Mouse (Mus musculus): Measurements from ENCODE around the gene Gm20388. TPM values are rescaled to one million over a fixed set of nuclear protein-coding genes. Genes with fewer than 3 reads are reported as not detected.

Gene Gm20388
- polyA plus RNA-seq, 1 experiment from 2014 or later, result not detected

DNA sequence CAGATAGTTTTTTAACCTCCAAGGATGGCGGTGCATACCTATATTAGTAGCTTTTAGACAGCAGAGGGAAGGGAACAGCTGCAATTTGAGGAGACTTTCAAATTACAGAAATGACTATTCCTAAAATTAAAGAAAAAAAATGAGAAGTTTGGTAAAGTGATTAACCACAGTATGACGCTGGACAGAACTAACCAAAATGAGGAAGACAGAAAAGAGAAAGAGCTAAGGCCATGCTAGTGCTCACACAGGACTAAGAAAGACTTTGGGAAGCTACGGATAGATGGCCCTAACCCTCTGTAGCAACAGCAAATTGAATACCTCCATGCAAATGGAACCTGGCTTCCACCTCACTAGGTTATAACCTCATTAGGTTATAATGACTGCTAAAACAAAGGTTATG lies 3012.3 kb downstream of the Gm20388 start:
- 83% methylated on average over 3 of the region's 3 CpGs for WGBS
- Histone ChIP-seq H3K4me3 (no peak overlapping the region), H3K9me3 (no peaks in the 10 kb centered on the region), H3K4me2 (no peak overlapping the region), H3K27me3 (replicated peaks) (no peaks in the 10 kb centered on the region), H3K4me1 (peaks cover 99% of the 10 kb centered on the region), H3K36me3 (no peaks in the 10 kb centered on the region; the same call in 1 of the 2 replicates), H3K9ac (0 out of 2 replicates have a peak overlapping the region, but pooled peaks have one; percentile 5), H3K27ac (replicated peaks) (peak overlapping the region; percentile 81)
- ATAC-seq (ENCODE audit: extremely low read depth, insufficient number of reproducible peaks, low FRiP score, low TSS enrichment), result no peak

DNA sequence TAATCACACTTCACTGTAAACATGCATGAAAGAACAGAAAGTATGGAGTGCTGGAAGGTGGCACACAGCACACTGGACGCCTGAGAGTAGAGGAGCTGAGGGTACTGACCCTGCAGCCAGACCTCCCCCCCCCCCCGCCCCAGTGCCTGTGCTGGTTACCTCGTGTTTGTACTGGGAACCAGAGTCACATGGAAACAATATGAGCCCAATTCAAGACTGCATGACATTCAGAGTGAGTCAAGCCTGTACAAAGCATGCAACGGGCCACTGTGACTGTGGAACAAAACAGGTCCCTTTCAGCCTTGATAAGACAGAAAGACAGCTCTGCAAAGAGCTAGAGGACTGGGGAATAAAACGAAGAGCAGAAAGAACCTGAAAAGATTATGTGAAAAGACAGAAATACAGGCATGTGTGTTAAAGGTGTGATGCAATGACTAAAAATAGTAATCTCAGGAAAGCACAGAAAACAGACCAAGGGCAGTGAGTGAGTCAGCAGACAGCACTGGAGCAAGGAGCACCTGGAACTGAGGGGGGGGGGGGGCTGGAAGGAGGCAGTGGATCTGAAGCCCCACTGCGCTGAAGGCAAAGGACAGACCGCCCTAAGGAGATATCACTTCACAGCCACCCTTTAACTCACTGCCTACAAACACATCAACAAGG lies 3012.9 kb downstream of the Gm20388 start:
- Histone ChIP-seq H3K27ac (replicated peaks) (peak overlapping the region; percentile 81), H3K9me3 (no peaks in the 10 kb centered on the region), H3K4me2 (peak overlapping the region; percentile 51), H3K36me3 (no peaks in the 10 kb centered on the region; the same call in 1 of the 2 replicates), H3K9ac (peak overlapping the region; percentile 61), H3K4me1 (peaks cover 99% of the 10 kb centered on the region), H3K4me3 (no peak overlapping the region), H3K27me3 (replicated peaks) (no peaks in the 10 kb centered on the region)
- ATAC-seq (ENCODE audit: extremely low read depth, insufficient number of reproducible peaks, low FRiP score, low TSS enrichment), result no peak
- 22% methylated on average over 7 of the region's 7 CpGs for WGBS

DNA sequence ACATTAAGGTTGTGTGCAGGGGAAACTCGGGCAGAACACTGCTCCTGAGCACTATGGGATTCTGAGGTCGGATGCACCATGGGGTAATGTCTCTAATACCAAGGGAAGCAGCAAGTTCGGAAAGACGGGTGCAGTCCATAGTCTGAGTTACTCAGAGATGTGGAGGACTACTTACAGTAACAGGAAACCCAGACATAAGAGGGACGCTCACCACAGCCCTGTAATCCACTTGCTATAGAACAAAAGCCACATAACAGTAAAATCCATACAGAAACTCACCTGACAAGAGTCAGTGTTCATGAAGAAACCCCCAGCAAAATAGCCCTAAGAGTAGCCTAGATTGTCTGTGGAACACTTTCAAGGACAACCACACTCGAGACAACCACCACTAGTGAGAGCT lies 3013.4 kb downstream of the Gm20388 start:
- no peak overlapping the region for H3K4me3 ChIP-seq
- peaks cover 98% of the 10 kb centered on the region for H3K4me1 ChIP-seq
- H3K4me2 ChIP-seq, result peak overlapping the region; percentile 51
- peak overlapping the region; percentile 61 for H3K9ac ChIP-seq
- H3K9me3 ChIP-seq, result no peaks in the 10 kb centered on the region
- no peak for ATAC-seq (ENCODE audit: extremely low read depth, insufficient number of reproducible peaks, low FRiP score, low TSS enrichment)
- peak overlapping the region; percentile 81 for H3K27ac ChIP-seq (replicated peaks)
- 54% methylated on average over 6 of the region's 6 CpGs for WGBS
- H3K36me3 ChIP-seq, result no peaks in the 10 kb centered on the region; the same call in 1 of the 2 replicates
- H3K27me3 ChIP-seq (replicated peaks), result no peaks in the 10 kb centered on the region

DNA sequence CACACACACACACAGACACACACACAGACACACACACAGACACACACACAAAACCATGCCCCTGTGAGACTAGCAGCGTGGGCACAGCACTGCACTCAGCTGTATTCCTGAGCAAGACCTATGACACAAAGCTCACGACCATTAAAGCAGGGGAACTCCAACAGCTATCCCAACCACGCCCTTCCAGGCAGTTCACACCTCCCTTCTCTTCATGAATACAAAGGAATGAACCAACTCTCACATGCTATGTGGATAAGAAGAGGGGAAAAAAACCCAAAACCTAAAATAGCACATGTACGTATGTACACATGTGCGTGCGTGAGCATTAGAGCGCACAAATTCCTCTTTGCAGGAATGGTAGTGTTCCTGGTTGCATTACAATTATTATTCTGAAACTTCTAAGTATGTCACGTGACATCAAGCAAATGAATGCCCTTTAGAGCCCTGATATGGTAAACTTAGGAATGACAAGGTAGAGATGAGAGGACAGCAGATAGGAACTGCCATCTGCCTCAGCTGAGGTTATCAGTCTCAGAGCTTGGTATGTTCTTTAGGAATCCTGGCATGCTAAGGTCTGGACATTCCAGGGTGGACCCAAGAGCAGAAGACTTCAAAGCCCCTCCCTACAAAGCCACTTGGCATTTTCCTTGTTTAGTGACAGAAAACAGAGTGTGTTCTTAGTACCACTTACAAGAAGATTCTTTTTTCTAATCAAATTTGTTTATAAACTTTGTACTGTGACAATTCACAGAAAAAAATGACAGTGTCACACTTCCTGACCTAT lies 3015.5 kb downstream of the Gm20388 start:
- H3K4me2 ChIP-seq, result no peak overlapping the region
- H3K9me3 ChIP-seq, result no peaks in the 10 kb centered on the region
- no peaks in the 10 kb centered on the region for H3K27me3 ChIP-seq (replicated peaks)
- 68% methylated on average over 8 of the region's 8 CpGs for WGBS
- peaks cover 94% of the 10 kb centered on the region for H3K4me1 ChIP-seq
- H3K9ac ChIP-seq, result no peak overlapping the region; the same call in 1 of the 2 replicates
- H3K27ac ChIP-seq (replicated peaks), result peak overlapping the region; percentile 36
- no peak overlapping the region for H3K4me3 ChIP-seq
- no peaks in the 10 kb centered on the region; the same call in 1 of the 2 replicates for H3K36me3 ChIP-seq
- no peak for ATAC-seq (ENCODE audit: extremely low read depth, insufficient number of reproducible peaks, low FRiP score, low TSS enrichment)

DNA sequence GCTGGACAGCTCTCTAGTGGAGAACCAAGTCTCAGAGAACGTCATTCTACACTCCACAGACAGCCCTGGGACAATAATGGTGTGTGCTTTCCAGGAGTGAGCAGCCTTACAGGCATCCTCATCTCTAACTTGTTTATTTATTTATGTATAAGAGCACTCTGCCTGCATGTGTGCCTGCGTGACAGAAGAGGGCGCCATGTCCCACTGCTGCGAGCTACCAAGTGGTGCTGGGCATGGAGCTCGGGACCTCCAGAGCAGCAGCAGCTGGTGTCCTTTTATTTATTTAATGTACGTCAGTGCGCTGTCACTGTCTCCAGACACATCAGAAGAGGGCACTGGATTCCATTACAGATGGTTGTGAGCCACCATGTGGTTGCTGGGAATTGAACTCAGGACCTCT lies 3016.1 kb downstream of the Gm20388 start:
- ATAC-seq (ENCODE audit: extremely low read depth, insufficient number of reproducible peaks, low FRiP score, low TSS enrichment), result no peak

DNA sequence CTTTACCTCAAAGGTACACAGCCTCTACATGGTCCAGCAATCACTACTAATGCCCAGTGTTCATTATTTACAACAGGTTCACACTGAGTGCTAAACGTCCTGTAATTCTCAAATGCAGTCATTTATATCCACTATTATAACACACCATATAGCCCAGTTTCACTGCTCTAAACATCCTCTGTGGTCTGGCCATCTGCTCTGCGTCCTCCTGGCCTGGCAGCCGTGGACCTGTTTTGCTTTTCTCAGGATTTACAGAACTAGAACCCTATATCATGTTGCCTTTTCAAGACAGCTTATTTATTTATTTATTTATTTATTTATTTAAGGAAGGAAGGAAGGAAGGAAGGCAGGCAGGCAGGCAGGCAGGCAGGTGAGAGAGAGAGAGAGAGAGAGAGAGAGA lies 3017.2 kb downstream of the Gm20388 start:
- no peak overlapping the region for H3K9ac ChIP-seq
- no peak overlapping the region for H3K27ac ChIP-seq (replicated peaks)
- H3K36me3 ChIP-seq, result no peaks in the 10 kb centered on the region; the same call in 1 of the 2 replicates
- H3K4me2 ChIP-seq, result no peak overlapping the region
- no peak for ATAC-seq (ENCODE audit: extremely low read depth, insufficient number of reproducible peaks, low FRiP score, low TSS enrichment)
- no peaks in the 10 kb centered on the region for H3K27me3 ChIP-seq (replicated peaks)
- no peaks in the 10 kb centered on the region for H3K9me3 ChIP-seq
- 84% methylated on average over 3 of the region's 3 CpGs for WGBS
- no peak overlapping the region for H3K4me3 ChIP-seq
- peaks cover 92% of the 10 kb centered on the region for H3K4me1 ChIP-seq

More for the DNA sequence above, 3016.1 kb downstream of the Gm20388 start:
- no peaks in the 10 kb centered on the region; the same call in 1 of the 2 replicates for H3K36me3 ChIP-seq
- no peak overlapping the region for H3K4me3 ChIP-seq
- peaks cover 92% of the 10 kb centered on the region for H3K4me1 ChIP-seq
- no peaks in the 10 kb centered on the region for H3K27me3 ChIP-seq (replicated peaks)
- no peak overlapping the region for H3K27ac ChIP-seq (replicated peaks)
- no peaks in the 10 kb centered on the region for H3K9me3 ChIP-seq
- no peak overlapping the region for H3K9ac ChIP-seq
- WGBS, result 79% methylated on average over 7 of the region's 7 CpGs
- H3K4me2 ChIP-seq, result no peak overlapping the region

DNA sequence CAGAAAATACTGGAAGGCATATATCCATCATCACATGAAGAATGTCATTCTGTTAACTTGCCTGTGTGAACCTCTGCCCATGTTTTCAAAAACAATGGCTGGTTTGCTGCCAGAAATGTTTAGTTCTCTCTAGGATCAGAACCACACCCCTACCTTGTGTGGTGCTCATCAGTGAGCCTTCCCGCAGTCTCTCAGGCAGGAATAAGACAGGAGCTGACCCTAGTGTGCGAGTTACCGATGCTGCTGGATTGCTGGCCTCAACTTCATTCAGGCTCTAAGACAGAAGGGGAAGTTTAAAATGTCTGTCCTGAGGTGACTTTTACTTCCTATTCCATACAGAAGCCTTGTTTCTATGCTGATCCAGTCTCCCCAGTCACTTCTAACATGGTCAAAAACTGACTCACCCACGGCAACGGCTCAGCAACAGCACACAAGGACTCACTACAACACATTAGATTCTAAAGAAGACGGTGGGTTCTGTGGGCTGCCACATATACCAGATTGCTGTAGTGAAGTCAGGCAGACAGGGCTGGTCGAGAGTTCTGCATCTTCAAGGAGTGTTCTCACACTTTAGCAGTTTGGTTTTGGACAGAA lies 3018.1 kb downstream of the Gm20388 start:
- Histone ChIP-seq H3K4me3 (no peak overlapping the region), H3K4me2 (no peak overlapping the region), H3K36me3 (no peaks in the 10 kb centered on the region; the same call in 1 of the 2 replicates), H3K4me1 (peaks cover 92% of the 10 kb centered on the region), H3K9me3 (no peaks in the 10 kb centered on the region), H3K27me3 (replicated peaks) (no peaks in the 10 kb centered on the region), H3K9ac (no peak overlapping the region), H3K27ac (replicated peaks) (no peak overlapping the region)
- WGBS, result 82% methylated on average over 7 of the region's 7 CpGs
- no peak for ATAC-seq (ENCODE audit: extremely low read depth, insufficient number of reproducible peaks, low FRiP score, low TSS enrichment)

DNA sequence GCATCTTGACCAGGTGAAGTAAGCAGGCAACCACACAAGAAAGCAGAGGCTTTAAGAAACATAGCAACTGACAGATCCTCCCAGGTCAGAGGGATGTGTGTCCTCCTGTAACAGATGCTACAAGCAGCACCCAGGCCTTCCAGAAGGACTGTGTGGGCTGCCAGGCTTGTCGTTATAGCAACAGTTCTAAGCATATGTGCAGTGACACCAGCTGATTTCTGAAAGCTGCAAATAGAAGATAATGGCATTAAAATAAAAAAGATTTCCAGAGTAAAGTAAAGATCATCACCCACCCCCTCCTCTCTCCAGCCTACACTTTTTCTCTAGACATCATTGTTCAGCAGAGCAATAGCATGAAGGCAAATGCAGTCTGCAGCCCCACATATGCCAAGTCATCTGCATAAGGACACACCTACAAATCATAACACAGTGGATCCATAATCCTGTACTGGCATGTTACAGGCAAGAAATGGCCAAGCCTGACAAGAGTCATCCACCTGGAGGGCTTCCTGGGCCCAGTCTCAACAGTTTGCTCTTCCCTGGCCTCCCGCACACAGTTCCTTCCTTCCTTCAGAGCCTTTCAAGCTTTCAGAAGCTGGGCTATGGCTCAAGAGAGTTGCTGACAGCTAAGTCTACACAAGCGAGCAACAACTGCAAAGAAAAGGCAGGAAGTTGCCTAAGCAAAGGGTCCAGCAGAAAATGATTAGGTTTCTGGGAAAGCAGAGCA lies 3021.4 kb downstream of the Gm20388 start:
- H3K9me3 ChIP-seq, result no peaks in the 10 kb centered on the region
- ATAC-seq (ENCODE audit: extremely low read depth, insufficient number of reproducible peaks, low FRiP score, low TSS enrichment), result no peak
- no peaks in the 10 kb centered on the region for H3K27me3 ChIP-seq (replicated peaks)
- H3K9ac ChIP-seq, result 0 out of 2 replicates have a peak overlapping the region, but pooled peaks have one; percentile 11
- no peaks in the 10 kb centered on the region; the same call in 1 of the 2 replicates for H3K36me3 ChIP-seq
- H3K4me2 ChIP-seq, result no peak overlapping the region
- peak overlapping the region; percentile 51 for H3K27ac ChIP-seq (replicated peaks)
- H3K4me3 ChIP-seq, result no peak overlapping the region
- WGBS, result 38% methylated on average over 3 of the region's 3 CpGs
- peaks cover 78% of the 10 kb centered on the region for H3K4me1 ChIP-seq

DNA sequence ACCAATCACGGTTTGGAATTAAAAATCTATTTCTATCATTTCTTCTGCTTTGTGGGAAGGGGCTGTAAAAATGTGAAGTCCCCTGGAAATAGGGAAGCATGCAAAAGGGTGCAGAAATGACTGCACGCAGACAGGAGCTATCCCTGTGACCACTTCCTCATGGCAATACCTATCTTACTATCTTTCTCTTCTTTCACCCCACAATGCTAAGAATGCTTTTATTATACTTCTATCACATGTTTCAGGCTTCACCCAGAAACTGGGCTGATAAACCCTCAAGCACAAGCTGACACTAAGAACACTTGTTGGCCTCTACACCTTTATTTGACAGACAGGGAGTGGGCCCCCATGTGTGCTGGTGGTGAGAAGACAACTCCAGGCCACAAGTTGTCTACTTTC lies 3021.9 kb downstream of the Gm20388 start:
- no peaks in the 10 kb centered on the region for H3K9me3 ChIP-seq
- H3K27me3 ChIP-seq (replicated peaks), result no peaks in the 10 kb centered on the region
- no peak overlapping the region for H3K4me3 ChIP-seq
- H3K4me1 ChIP-seq, result peaks cover 78% of the 10 kb centered on the region
- peak overlapping the region; percentile 11; the same call in 1 of the 2 replicates for H3K9ac ChIP-seq
- ATAC-seq (ENCODE audit: extremely low read depth, insufficient number of reproducible peaks, low FRiP score, low TSS enrichment), result no peak
- H3K36me3 ChIP-seq, result no peaks in the 10 kb centered on the region
- peak overlapping the region; percentile 51 for H3K27ac ChIP-seq (replicated peaks)
- H3K4me2 ChIP-seq, result no peak overlapping the region
- 36% methylated on average over 2 of the region's 2 CpGs for WGBS

DNA sequence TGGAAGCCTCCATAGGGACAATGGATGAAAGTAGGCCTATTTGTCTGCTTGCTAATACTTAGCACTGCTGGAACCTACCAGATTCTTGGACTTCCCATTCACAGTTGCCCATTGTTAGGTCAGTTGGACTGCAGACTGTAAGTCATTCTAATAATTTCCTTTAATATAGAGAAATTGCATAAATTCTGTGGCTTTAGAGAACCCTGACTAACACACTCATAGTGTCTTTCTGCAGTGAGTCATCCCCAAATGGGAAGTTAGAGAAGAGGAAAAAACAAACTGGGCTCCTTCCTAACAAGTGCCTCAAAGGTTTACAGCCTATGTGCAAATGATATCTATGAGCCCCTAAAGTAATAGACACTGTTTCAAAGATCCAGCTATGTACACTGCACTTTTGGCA lies 3023.3 kb downstream of the Gm20388 start:
- Histone ChIP-seq H3K36me3 (no peaks in the 10 kb centered on the region), H3K4me1 (peaks cover 79% of the 10 kb centered on the region)
- no peak for ATAC-seq (ENCODE audit: extremely low read depth, insufficient number of reproducible peaks, low FRiP score, low TSS enrichment)

DNA sequence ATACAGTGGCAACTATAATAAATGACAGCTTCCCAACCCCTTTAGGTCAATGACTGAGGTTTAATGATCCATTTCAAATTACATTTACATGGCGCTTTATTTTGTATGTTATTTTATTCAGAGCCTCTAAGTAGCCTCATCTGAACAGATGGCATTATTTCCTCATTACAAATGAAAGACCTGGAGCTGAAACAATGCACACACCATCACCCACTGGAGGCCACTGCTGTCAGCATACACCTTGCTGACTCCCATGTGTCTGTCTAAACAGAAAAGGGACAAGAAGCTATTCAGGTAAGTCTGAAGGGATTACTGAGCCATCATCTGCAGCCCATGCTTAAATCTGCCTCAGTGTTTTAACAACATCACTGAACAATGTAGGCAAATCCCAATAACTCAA lies 3024.5 kb downstream of the Gm20388 start:
- H3K9me3 ChIP-seq, result no peaks in the 10 kb centered on the region
- H3K4me3 ChIP-seq, result no peak overlapping the region
- H3K9ac ChIP-seq, result no peak overlapping the region
- no peaks in the 10 kb centered on the region for H3K36me3 ChIP-seq
- H3K27me3 ChIP-seq (replicated peaks), result no peaks in the 10 kb centered on the region
- no peak overlapping the region for H3K4me2 ChIP-seq
- 81% methylated on average over 1 of the region's 1 CpGs for WGBS
- no peak overlapping the region for H3K27ac ChIP-seq (replicated peaks)
- peaks cover 83% of the 10 kb centered on the region for H3K4me1 ChIP-seq
- ATAC-seq (ENCODE audit: extremely low read depth, insufficient number of reproducible peaks, low FRiP score, low TSS enrichment), result no peak

More for the DNA sequence above, 3023.3 kb downstream of the Gm20388 start:
- Histone ChIP-seq H3K4me2 (no peak overlapping the region), H3K4me3 (no peak overlapping the region), H3K9ac (no peak overlapping the region), H3K27me3 (replicated peaks) (no peaks in the 10 kb centered on the region), H3K9me3 (no peaks in the 10 kb centered on the region), H3K27ac (replicated peaks) (no peak overlapping the region)

Measured in heart, embryonic 13.5 days (tissue).